Comparison of ENCODE assay signal across 20 mouse cellular contexts in the genomic region with DNA sequence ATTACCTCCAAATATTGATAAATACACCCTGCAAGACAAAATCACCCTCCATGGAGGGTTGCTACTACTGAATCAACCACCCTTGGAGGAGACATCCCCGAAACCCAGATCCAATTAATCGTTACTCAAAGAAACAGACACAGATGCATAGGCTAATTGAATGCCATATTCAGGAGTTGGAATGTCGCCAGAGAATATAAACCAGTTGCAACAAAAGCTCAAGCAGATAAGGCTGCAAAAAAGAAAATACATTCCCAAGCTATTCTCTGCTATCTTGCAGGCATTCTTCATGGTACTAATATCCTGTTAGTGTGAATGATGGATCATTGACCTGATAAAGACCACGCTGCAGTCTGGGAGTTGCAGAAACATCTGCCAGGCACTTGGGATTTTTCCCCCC.
"Had no signal": no experiment of that assay in that cellular context is flagged by ENCODE, and none has a peak within 500 bp of the region (broad histone marks: within the 10 kb centered on the region; RNA-seq: fewer than 3 reads in every experiment).

No protein-coding gene starts in this region.

- H3K36me3 ChIP-seq: liver, embryonic 15.5 days; midbrain, embryonic 13.5 days; neural tube, embryonic 13.5 days; neural tube, embryonic 15.5 days had no signal

- H3K4me2 ChIP-seq: liver, embryonic 15.5 days; midbrain, embryonic 11.5 days; midbrain, embryonic 13.5 days; neural tube, embryonic 13.5 days; neural tube, embryonic 15.5 days had no signal

- H3K4me3 ChIP-seq: liver, embryonic 15.5 days; midbrain, embryonic 13.5 days; myocyte; neural tube, embryonic 13.5 days; neural tube, embryonic 15.5 days had no signal

- H3K9ac ChIP-seq: liver, embryonic 15.5 days; liver, postnatal 0 days; midbrain, embryonic 13.5 days; neural tube, embryonic 13.5 days; neural tube, embryonic 15.5 days had no signal

- DNase-seq: liver, postnatal 0 days; lung, adult 2 months; lung, postnatal 10 days; lung, postnatal 36 days; retina, postnatal 1 day; right cerebral cortex, adult 18-20 months; right cerebral cortex, postnatal 25 days; right cerebral cortex, postnatal 4 days; spleen, adult 18-20 months; thymus, adult 18-20 months; thymus, postnatal 14 days; thymus, postnatal 36 days had no signal

- H3K4me1 ChIP-seq: liver, embryonic 15.5 days had no signal

- H3K9me3 ChIP-seq: liver, embryonic 15.5 days; midbrain, embryonic 13.5 days; neural tube, embryonic 13.5 days; neural tube, embryonic 15.5 days had no signal

- H3K27ac ChIP-seq: liver, embryonic 15.5 days; macrophage; midbrain, embryonic 13.5 days; neural tube, embryonic 13.5 days; neural tube, embryonic 15.5 days had no signal

- ATAC-seq: liver, postnatal 0 days; midbrain, embryonic 13.5 days; midbrain, embryonic 16.5 days had no signal

- H3K27me3 ChIP-seq: liver, embryonic 15.5 days had no signal
